Mouse (Mus musculus): ENCODE measurements around the gene Vamp2. TPM values are rescaled to one million over a fixed set of nuclear protein-coding genes. Genes with fewer than 3 reads are reported as not detected.

Vamp2 gene
- polyA plus RNA-seq, 1 experiment from 2014 or later = 179 TPM

Other genes with a start within 250 kb of the Vamp2 start
- 86.4 and 92.3 TPM in 2 replicates for gene Ndel1, start 216.6 kb upstream of the Vamp2 start, polyA plus RNA-seq (2015; fragmentation: Nextera tagmentation; extraction: Ambion mirVana)
- gene Rnf222, start 199.9 kb upstream of the Vamp2 start, polyA plus RNA-seq (2015; fragmentation: Nextera tagmentation; extraction: Ambion mirVana) = 0.06 TPM in 1 of 2 replicates, not detected in the other
- 638 and 670 TPM in 2 replicates for gene Rpl26, start 186.9 kb upstream of the Vamp2 start, polyA plus RNA-seq (2015; fragmentation: Nextera tagmentation; extraction: Ambion mirVana)
- gene Odf4, start 161.4 kb upstream of the Vamp2 start, polyA plus RNA-seq (2015; fragmentation: Nextera tagmentation; extraction: Ambion mirVana) = 0.31 and 0.32 TPM in 2 replicates
- gene Arhgef15, start 131.0 kb upstream of the Vamp2 start, polyA plus RNA-seq (2015; fragmentation: Nextera tagmentation; extraction: Ambion mirVana) = 7.0 and 8.2 TPM in 2 replicates
- 1.5 and 1.7 TPM in 2 replicates for gene Slc25a35, start 120.4 kb upstream of the Vamp2 start, polyA plus RNA-seq (2015; fragmentation: Nextera tagmentation; extraction: Ambion mirVana)
- gene Rangrf, start 113.3 kb upstream of the Vamp2 start, polyA plus RNA-seq (2015; fragmentation: Nextera tagmentation; extraction: Ambion mirVana) = 37.0 and 39.3 TPM in 2 replicates
- gene Pfas, start 80.0 kb upstream of the Vamp2 start, polyA plus RNA-seq (2015; fragmentation: Nextera tagmentation; extraction: Ambion mirVana) = 22.5 and 26.3 TPM in 2 replicates
- 65.9 and 67.8 TPM in 2 replicates for gene Ctc1, start 72.6 kb upstream of the Vamp2 start, polyA plus RNA-seq (2015; fragmentation: Nextera tagmentation; extraction: Ambion mirVana)
- 68.3 and 81.8 TPM in 2 replicates for gene Aurkb, start 42.8 kb upstream of the Vamp2 start, polyA plus RNA-seq (2015; fragmentation: Nextera tagmentation; extraction: Ambion mirVana)
- 12.8 and 15.4 TPM in 2 replicates for gene Borcs6, start 28.8 kb upstream of the Vamp2 start, polyA plus RNA-seq (2015; fragmentation: Nextera tagmentation; extraction: Ambion mirVana)
- 47.6 and 50.5 TPM in 2 replicates for gene Tmem107, start 17.7 kb upstream of the Vamp2 start, polyA plus RNA-seq (2015; fragmentation: Nextera tagmentation; extraction: Ambion mirVana)
- 7.6 and 8.2 TPM in 2 replicates for gene Per1, start 6.7 kb downstream of the Vamp2 start, polyA plus RNA-seq (2015; fragmentation: Nextera tagmentation; extraction: Ambion mirVana)
- gene Hes7, start 31.9 kb downstream of the Vamp2 start, polyA plus RNA-seq (2015; fragmentation: Nextera tagmentation; extraction: Ambion mirVana) = 0.42 and 0.46 TPM in 2 replicates
- 0.31 and 0.38 TPM in 2 replicates for gene 9130213A22Rik, start 34.1 kb downstream of the Vamp2 start, polyA plus RNA-seq (2015; fragmentation: Nextera tagmentation; extraction: Ambion mirVana)
- 2.2 and 3.6 TPM in 2 replicates for gene Aloxe3, start 37.4 kb downstream of the Vamp2 start, polyA plus RNA-seq (2015; fragmentation: Nextera tagmentation; extraction: Ambion mirVana)
- not detected in 2 replicates for gene Alox12b, start 68.5 kb downstream of the Vamp2 start, polyA plus RNA-seq (2015; fragmentation: Nextera tagmentation; extraction: Ambion mirVana)
- 0.05 TPM in 1 of 2 replicates, not detected in the other for gene Alox8, start 109.4 kb downstream of the Vamp2 start, polyA plus RNA-seq (2015; fragmentation: Nextera tagmentation; extraction: Ambion mirVana)
- 0.47 and 0.52 TPM in 2 replicates for gene Gucy2e, start 148.5 kb downstream of the Vamp2 start, polyA plus RNA-seq (2015; fragmentation: Nextera tagmentation; extraction: Ambion mirVana)
- gene Cntrob, start 235.3 kb downstream of the Vamp2 start, polyA plus RNA-seq (2015; fragmentation: Nextera tagmentation; extraction: Ambion mirVana) = 32.0 and 32.4 TPM in 2 replicates
- 166 and 170 TPM in 2 replicates for gene Trappc1, start 235.5 kb downstream of the Vamp2 start, polyA plus RNA-seq (2015; fragmentation: Nextera tagmentation; extraction: Ambion mirVana)
- gene Kcnab3, start 237.8 kb downstream of the Vamp2 start, polyA plus RNA-seq (2015; fragmentation: Nextera tagmentation; extraction: Ambion mirVana) = 5.1 and 6.2 TPM in 2 replicates